Comparison of ENCODE assay signal across 12 mouse cellular contexts in the genomic region with DNA sequence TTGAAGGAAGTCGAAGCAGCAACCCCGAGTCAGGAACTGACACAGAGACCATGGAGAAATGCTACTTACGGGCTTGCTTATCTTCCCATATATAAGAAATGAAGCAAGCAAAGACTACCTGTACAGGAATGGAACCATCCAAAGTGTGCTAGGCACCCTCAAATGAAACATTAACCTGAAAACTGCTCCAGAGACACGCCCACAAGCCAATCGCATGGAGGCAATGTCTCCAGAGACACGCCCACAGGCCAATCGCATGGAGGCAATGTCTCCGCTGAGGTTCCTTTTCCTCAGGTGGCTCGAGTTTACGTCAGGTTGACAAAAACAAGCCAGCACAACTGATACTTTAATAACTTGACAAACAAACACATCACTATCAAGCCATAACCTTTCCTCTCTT.
"Had no signal": no experiment of that assay in that cellular context is flagged by ENCODE, and none has a peak within 500 bp of the region (broad histone marks: within the 10 kb centered on the region; RNA-seq: fewer than 3 reads in every experiment).

No protein-coding gene starts in this region.

- H3K36me3 ChIP-seq: liver, embryonic 13.5 days had no signal

- H3K4me3 ChIP-seq: layer of hippocampus, adult 2 months; left cerebral cortex, adult 2 months; liver, embryonic 13.5 days had no signal

- H3K27ac ChIP-seq: layer of hippocampus, adult 2 months; left cerebral cortex, adult 2 months; liver, embryonic 13.5 days had no signal

- DNase-seq: kidney, adult 9 months; kidney, postnatal 14 days; layer of hippocampus, adult 9-11 months; layer of hippocampus, postnatal 36 days; liver, embryonic 13.5 days; lung, adult 2 months; lung, postnatal 14 days; lung, postnatal 4 days; midbrain, embryonic 14.5 days; thymus, postnatal 36 days had no signal

- H3K9ac ChIP-seq: liver, embryonic 13.5 days had no signal

- H3K9me3 ChIP-seq: liver, embryonic 13.5 days had no signal

- H3K4me2 ChIP-seq: liver, embryonic 13.5 days had no signal

- H3K27me3 ChIP-seq: liver, embryonic 13.5 days had no signal
